Mouse (Mus musculus): Measurements from ENCODE around the gene Ntm.

GRCm38 (mm10) chr9:29406046-29406445 is 556.9 kb downstream of the Ntm start:
- TF ChIP-seq MEF2A (IDR thresholded peaks at IDR 0.05; ENCODE audit: extremely low read depth, insufficient replicate concordance, low read depth, low read length, poor library complexity, severe bottlenecking) (no peak), CTCF (IDR thresholded peaks at IDR 0.05 in 2 of 3, conservative IDR thresholded peaks at IDR 0.05 in 1 of 3; ENCODE audit: control insufficient read depth in 1 of 3, insufficient read depth in 1 of 3, low read depth in 2 of 3, low read length in 3 of 3, poor library complexity in 1 of 3, severe bottlenecking in 1 of 3) (no peak), ELF1 (IDR thresholded peaks at IDR 0.05; ENCODE audit: low read depth, low read length) (no peak), ZC3H11A (IDR thresholded peaks at IDR 0.05; ENCODE audit: low read depth, low read length) (no peak), POLR2AphosphoS5 (IDR thresholded peaks at IDR 0.05; ENCODE audit: borderline replicate concordance, low read depth, low read length) (no peak), HCFC1 (IDR thresholded peaks at IDR 0.05; ENCODE audit: low read depth, low read length) (no peak)

Measured in MEL (cell line).